Mouse (Mus musculus) retina, postnatal 7 days (tissue): Measurements from ENCODE around the gene Map3k11.
"Not testable (repeated sequence)": the region's sequence is repeated elsewhere in the genome, so short reads cannot be mapped to it uniquely, and the experiment has no call there.

Experiments
- DNase-seq: peaks from one replicate; pipeline ENCODE4 v3.0.0-alpha.2; 2012; ENCODE audit warnings: low read depth, low spot score

Map3k11 gene

GRCm38 (mm10) chr19:5665465-5665864, 23.1 kb upstream of the Map3k11 start:
- no peak for DNase-seq

- no peak for DNase-seq
Observed at GRCm38 (mm10) chr19:5666386-5666785, 22.2 kb upstream of the Map3k11 start.

GRCm38 (mm10) chr19:5668372-5668771, 20.2 kb upstream of the Map3k11 start:
- no peak for DNase-seq

GRCm38 (mm10) chr19:5680432-5680831, 8.1 kb upstream of the Map3k11 start:
- DNase-seq: no peak

- no peak for DNase-seq
Observed at GRCm38 (mm10) chr19:5684236-5684635, 4.3 kb upstream of the Map3k11 start.

- no peak for DNase-seq
Observed at GRCm38 (mm10) chr19:5684985-5685384, 3.6 kb upstream of the Map3k11 start.

GRCm38 (mm10) chr19:5685431-5685830, 3.1 kb upstream of the Map3k11 start:
- DNase-seq: no peak

GRCm38 (mm10) chr19:5685861-5686260, 2.7 kb upstream of the Map3k11 start:
- no peak for DNase-seq

- no peak for DNase-seq
Observed at GRCm38 (mm10) chr19:5686437-5686836, 2.1 kb upstream of the Map3k11 start.

GRCm38 (mm10) chr19:5686954-5687353, 1.6 kb upstream of the Map3k11 start:
- not testable (repeated sequence) for DNase-seq

- DNase-seq: no peak
Observed at GRCm38 (mm10) chr19:5687738-5688137, 804 bp upstream of the Map3k11 start.

- no peak for DNase-seq
Observed at GRCm38 (mm10) chr19:5689088-5689428, 516 bp downstream of the Map3k11 start.

GRCm38 (mm10) chr19:5689565-5690342, 1.2 kb downstream of the Map3k11 start:
- DNase-seq: peak; percentile 27

GRCm38 (mm10) chr19:5690343-5690735, 1.8 kb downstream of the Map3k11 start:
- DNase-seq: no peak

GRCm38 (mm10) chr19:5691601-5692000, 3.1 kb downstream of the Map3k11 start:
- DNase-seq: no peak

- DNase-seq: no peak
Observed at GRCm38 (mm10) chr19:5692086-5692912, 3.8 kb downstream of the Map3k11 start.

- no peak for DNase-seq
Observed at GRCm38 (mm10) chr19:5692913-5693396, 4.4 kb downstream of the Map3k11 start.

- DNase-seq: no peak
Observed at GRCm38 (mm10) chr19:5693801-5694200, 5.3 kb downstream of the Map3k11 start.

- DNase-seq: no peak
Observed at GRCm38 (mm10) chr19:5695849-5696462, 7.4 kb downstream of the Map3k11 start.

GRCm38 (mm10) chr19:5704163-5704800, 15.7 kb downstream of the Map3k11 start, which contains the start of gene Kcnk7:
Gene Kcnk7 (plus strand): TSS chr19:5704367.
- no peak for DNase-seq

GRCm38 (mm10) chr19:5704801-5705571, 16.4 kb downstream of the Map3k11 start:
- DNase-seq: no peak
